Mouse (Mus musculus) megakaryocyte progenitor cell, adult 5-6 weeks (primary cell): ENCODE measurements around the gene Xpo6. TPM values are rescaled to one million over a fixed set of nuclear protein-coding genes. Genes with fewer than 3 reads are reported as not detected.

Experiments used
- ATAC-seq: replicated peaks from 2 replicates; pipeline ENCODE4 v1.8.0; 2016; ENCODE audit warnings: mild to moderate bottlenecking, moderate TSS enrichment, inconsistent platforms; ENCODE audit not compliant: poor library complexity
- total RNA-seq, 2 experiments: library from RNA; stranded (forward) in 1 of 2; stranded (reverse) in 1 of 2; fragments of 157-497, 149-512 nt in 1 of 2; fragments of 200-1000 nt in 1 of 2; gene quantifications; 2 replicates each; pipeline versions ENCODE4 v1.2.3 to v1.2.4; 2015 to 2017

Xpo6 gene
- total RNA-seq, 2 experiments from 2014 or later: 38.4 to 124 TPM

GRCm38 (mm10) chr7:126198926-126199325 is 1.4 kb downstream of the Xpo6 start:
- no peak for ATAC-seq

GRCm38 (mm10) chr7:126194175-126194574 is 6.1 kb downstream of the Xpo6 start:
- peak; percentile 73 for ATAC-seq

GRCm38 (mm10) chr7:126191471-126191870 is 8.8 kb downstream of the Xpo6 start:
- peak; percentile 64 for ATAC-seq

DNA sequence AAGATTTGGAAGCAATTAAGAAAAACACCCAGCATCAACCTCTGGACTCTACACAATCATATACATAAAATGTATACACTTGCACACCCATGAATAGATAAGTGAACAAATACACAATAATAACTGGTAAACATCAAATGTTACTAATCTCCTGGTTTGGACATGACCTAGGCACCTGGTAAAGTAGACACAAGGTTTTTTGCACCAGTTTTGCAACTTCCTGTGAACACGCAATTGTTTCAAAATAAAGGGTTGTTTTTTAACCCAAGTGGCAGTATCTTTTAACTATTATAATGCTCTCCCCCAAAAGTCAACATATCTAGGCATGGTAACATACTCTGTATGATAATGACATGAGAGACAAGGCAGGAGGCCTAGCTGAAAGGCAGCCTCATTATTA is 10.8 kb downstream of the Xpo6 start:
- no peak for ATAC-seq

- peak; percentile 22; the same call in 1 of the 2 replicates for ATAC-seq
Measured at GRCm38 (mm10) chr7:126185999-126186398, 14.3 kb downstream of the Xpo6 start.

- 0 out of 2 replicates have a peak, but pooled peaks have one; percentile 21 for ATAC-seq
Measured at GRCm38 (mm10) chr7:126183583-126183982, 16.7 kb downstream of the Xpo6 start.

DNA sequence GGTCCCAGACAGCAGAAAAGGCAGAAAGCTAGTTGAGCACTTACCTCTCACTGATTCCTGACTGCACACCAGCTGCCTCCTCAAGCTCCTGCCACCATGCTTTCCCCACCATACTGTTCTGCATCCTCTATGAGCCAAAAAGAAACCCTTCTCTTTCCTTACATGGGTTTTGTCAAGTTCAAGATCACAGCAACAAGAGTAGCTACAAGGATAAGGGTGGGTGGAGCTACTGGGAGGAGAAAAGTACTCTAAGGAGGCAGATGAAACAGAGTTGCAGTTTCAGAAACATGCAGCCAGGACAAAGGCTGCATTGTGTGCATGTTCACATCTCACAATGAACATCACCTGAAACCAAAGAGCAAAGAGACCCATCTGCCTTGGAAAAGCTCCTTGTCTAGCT is 18.8 kb downstream of the Xpo6 start:
- no peak for ATAC-seq

- peak; percentile 75 for ATAC-seq
Measured at GRCm38 (mm10) chr7:126180956-126181355, 19.3 kb downstream of the Xpo6 start.

DNA sequence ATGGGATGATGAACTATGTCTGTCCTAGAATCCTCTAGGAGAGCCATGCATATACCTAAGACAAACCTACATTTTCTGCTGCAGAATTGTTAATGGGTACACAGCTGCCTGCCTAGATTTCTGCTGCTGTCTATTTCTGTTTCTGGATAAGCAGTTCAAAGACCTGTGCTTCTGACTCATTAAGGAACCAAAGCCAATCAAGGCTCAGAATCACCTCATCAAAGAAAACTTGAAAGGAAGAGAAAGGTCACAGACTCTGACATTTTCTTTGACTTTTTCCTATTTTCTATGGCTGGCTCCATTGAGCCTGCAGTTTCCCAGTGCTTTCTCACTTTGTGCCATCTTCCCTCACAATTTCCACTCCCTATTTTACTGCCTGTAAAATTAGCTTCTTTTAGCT is 21.5 kb downstream of the Xpo6 start:
- no peak for ATAC-seq

GRCm38 (mm10) chr7:126175999-126176398 is 24.3 kb downstream of the Xpo6 start:
- ATAC-seq: no peak

DNA sequence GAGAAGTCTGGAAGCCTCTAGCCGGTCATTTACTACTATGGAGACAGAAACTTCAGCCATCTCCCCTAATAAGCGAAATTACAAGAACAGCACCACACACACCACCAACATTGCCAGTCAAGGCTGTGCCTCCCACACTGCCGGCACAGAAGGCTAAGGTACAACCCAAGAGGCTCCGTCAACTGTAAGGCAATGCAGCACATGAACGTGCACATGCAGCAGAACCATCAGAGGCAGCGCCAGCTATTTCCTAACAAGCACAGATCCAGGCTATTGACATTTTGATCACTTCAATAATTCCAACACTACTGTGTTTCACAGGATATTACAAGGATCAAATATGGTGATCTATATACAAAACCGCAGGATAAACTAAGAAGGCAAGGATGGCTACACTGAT is 24.8 kb downstream of the Xpo6 start:
- no peak for ATAC-seq

DNA sequence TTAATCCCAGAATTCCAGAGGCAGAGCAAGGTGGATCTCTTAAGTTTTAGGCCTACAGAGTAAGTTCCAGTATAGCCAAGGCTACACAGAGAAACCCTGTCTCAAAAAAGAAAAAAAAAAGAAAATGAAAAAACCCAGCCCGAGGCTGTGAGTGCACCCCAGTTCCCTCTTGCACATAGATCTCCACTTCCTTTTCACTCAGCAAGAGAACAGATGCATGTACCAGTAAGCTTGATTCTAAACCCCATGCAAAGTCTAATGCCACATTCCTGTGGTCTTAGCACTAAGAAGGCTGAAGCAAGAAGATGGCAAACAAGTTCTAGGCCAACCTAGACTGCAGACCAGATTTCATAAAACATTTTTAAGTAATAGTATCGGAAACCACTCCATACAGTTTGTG is 25.4 kb downstream of the Xpo6 start:
- 0 out of 2 replicates have a peak, but pooled peaks have one; percentile 57 for ATAC-seq

DNA sequence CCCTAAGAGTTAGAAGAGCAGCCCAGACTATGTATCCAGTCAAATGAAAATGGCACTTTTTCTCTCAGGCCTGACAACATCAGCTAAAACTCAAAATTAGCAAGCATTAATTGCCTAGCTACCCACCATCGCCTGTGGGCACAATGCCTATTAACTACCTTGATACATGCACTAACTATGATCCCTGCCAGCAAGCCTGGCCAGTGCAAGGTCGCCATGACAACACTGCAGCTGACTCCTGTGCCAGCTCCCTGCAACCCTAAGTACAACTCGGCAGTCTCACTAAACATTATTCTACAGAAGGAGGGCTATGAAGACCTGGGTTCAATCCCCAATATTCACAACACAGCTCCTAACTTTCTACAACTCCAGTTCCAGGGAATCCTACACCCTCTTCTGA is 28.3 kb downstream of the Xpo6 start:
- ATAC-seq: no peak

GRCm38 (mm10) chr7:126168584-126168983 is 31.7 kb downstream of the Xpo6 start:
- peak; percentile 45 for ATAC-seq

GRCm38 (mm10) chr7:126167426-126167825 is 32.9 kb downstream of the Xpo6 start:
- ATAC-seq: peak; percentile 62

- peak; percentile 34 for ATAC-seq
Measured at GRCm38 (mm10) chr7:126166571-126166970, 33.7 kb downstream of the Xpo6 start.

GRCm38 (mm10) chr7:126158238-126158637 is 42.1 kb downstream of the Xpo6 start:
- ATAC-seq: no peak

DNA sequence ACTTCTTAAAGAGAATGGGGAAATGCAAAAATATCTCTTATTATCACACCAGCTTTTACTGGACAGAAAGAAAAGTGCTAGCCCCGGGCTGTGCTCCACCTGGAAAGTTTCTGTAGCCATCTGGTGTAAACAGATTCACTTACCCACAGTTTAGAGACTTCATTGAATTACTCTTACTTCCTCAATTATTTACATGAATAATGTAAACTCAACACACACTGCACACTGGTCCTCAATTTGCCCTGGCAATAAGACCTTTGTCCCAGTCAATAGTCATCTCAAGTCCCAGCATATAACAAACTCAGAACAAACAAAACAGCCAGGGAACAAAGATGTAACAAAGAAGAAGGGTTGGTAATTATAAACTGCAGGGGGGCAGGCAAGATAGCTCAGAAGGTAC is 44.6 kb downstream of the Xpo6 start:
- ATAC-seq: no peak

- no peak for ATAC-seq
Measured at GRCm38 (mm10) chr7:126154731-126155130, 45.6 kb downstream of the Xpo6 start.

DNA sequence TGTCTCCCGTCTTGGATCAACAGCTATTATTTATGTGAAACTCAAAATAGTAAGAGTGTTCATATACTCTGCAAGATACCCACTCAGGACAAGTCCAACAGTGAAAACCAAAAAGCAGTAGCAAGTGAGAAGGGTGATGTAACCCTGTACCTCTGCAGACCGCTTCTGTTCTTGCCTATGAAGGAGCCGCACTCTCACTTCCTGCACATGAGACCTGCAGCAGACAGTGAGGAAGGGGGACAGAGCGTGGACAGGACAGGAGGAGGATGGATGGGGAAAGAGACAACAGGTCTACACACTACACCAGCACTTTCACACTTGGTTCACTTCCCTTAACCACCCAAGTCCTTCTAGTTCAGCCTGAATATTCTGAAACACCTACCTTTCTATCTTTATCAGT is 48.0 kb downstream of the Xpo6 start:
- ATAC-seq: peak; percentile 48; the same call in 1 of the 2 replicates

DNA sequence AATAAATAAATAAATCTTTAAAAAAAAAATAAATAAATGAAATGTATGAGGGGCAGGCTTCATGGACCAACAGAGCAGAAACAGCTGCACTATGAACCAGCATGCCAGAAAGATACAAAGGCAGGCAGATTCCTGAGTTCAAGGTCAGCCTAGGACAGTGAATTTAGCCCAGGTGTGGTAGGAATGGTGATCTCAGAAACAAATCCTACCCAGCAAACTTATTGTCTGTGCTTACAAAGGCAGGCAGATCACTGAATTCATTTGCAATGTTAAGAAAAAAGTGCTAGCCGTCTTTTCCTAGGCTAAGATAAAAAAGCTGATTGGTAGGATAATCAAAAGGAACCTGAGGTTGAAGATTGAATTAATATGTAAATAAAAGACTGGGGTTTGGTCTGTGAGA is 54.1 kb downstream of the Xpo6 start:
- no peak for ATAC-seq

- peak; percentile 82 for ATAC-seq
Measured at GRCm38 (mm10) chr7:126144364-126144763, 55.9 kb downstream of the Xpo6 start.

- ATAC-seq: no peak
Measured at GRCm38 (mm10) chr7:126137850-126138249, 62.5 kb downstream of the Xpo6 start.

DNA sequence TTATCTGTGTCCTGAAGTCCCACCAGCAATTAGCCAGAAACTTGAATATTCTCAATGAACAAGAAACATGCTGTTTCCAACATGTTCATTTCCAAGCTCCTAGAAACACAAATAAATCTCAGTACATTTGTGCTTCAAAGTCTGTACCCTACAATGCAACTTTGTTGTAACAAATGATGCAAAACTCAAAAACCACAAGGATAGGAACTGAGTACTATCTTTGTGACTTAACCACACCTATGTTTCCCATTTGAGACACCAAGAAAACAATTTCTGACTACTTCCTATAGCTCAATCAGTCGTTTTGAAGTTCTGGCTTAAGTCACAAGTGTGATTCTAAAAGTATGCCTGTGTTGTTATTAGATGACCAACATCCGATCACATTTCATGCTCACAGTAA is 64.9 kb downstream of the Xpo6 start:
- peak; percentile 64 for ATAC-seq
